Mouse (Mus musculus) stomach, postnatal 0 days (tissue): ENCODE results near the gene Mslnl.

Experiments used
- CTCF ChIP-seq: IDR thresholded peaks from 2 replicates; pipeline ENCODE4 v1.5.1; 2016; ENCODE audit warnings: antibody characterized with exemption, low read depth, mild to moderate bottlenecking, moderate library complexity
- EP300 ChIP-seq: optimal IDR thresholded peaks from 2 replicates; pipeline ENCODE3; 2016; ENCODE audit warnings: antibody characterized with exemption

DNA sequence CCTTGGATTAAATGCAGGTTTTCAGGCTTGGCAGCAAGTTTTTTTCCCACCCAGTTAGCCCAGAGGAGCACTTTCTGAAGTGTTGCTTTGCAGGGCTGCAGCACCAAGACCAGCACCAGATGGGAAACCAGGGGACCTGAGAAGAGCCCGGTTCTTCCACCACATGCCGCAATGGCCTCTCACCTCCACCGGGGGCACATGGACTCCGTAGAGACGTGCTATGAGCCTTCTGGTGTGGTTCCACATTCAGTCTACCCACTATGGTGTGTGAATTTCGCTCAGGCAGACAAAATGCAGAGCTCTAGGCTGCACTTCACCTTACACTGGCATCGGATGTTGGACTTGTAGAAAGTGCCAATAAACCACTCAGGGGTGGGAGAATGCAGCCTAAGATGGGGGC, 49.5 kb upstream of the Mslnl start:
- peak; percentile 58 for TF ChIP-seq CTCF
- TF ChIP-seq EP300, result no peak
